Mouse (Mus musculus) thymus, adult 2 months (tissue): ENCODE results near the gene Evx2.

Experiments used
- CTCF ChIP-seq: fragments of 200-500 bp; IDR thresholded peaks from 2 replicates; pipeline ENCODE4 v1.5.1; 2012; ENCODE audit warnings: mild to moderate bottlenecking, control low read depth, low read length, moderate library complexity, borderline replicate concordance; ENCODE audit not compliant: control insufficient read depth, poor library complexity, insufficient read depth; ENCODE audit errors: extremely low read depth
- POLR2A ChIP-seq: fragments of 200-500 bp; IDR thresholded peaks from 2 replicates; pipeline ENCODE4 v1.6.1; 2012; ENCODE audit warnings: mild to moderate bottlenecking, low read length, control low read depth, moderate library complexity; ENCODE audit not compliant: control insufficient read depth, poor library complexity, insufficient read depth; ENCODE audit errors: extremely low read depth

- TF ChIP-seq POLR2A = no peak
- TF ChIP-seq CTCF = 0 out of 2 replicates have a peak, but pooled peaks have one; percentile 32
Observed at GRCm38 (mm10) chr2:74663291-74663925, 4.1 kb upstream of the Evx2 start.
